Mouse (Mus musculus): ENCODE measurements around the gene Tbc1d24.

Tbc1d24 gene

GRCm38 (mm10) chr17:24205284-24205888 lies at the start of gene Tbc1d24:
Tbc1d24 (minus strand) TSS chr17:24205562.
- in situ Hi-C loops (cut with MboI; ENCODE audit: unreplicated experiment in 2 of 2), result no loop called here

- in situ Hi-C loops (cut with MboI; ENCODE audit: unreplicated experiment in 2 of 2), result loop anchor here in 1 of 2 experiments (5.0 kb wide), 1 partner anchor 80 kb away; no protein-coding TSS in a partner anchor
These were observed 47.0 kb upstream of the Tbc1d24 start for GRCm38 (mm10) chr17:24252329-24252728.

- in situ Hi-C loops (cut with MboI; ENCODE audit: unreplicated experiment in 2 of 2), result loop anchor here in 1 of 2 experiments (5.0 kb wide), 1 partner anchor 79 kb away; no protein-coding TSS in a partner anchor
These were observed 46.1 kb upstream of the Tbc1d24 start, which contains the start of gene Ccnf for GRCm38 (mm10) chr17:24251320-24252069. Ccnf (minus strand) TSS chr17:24251484.

- in situ Hi-C loops (cut with MboI; ENCODE audit: unreplicated experiment in 2 of 2), result loop anchor here in 1 of 2 experiments (5.0 kb wide), 1 partner anchor 79 kb away; no protein-coding TSS in a partner anchor
These were observed 45.6 kb upstream of the Tbc1d24 start for GRCm38 (mm10) chr17:24250988-24251319.

- in situ Hi-C loops (cut with MboI; ENCODE audit: unreplicated experiment in 2 of 2), result no loop called here
These were observed 43.3 kb upstream of the Tbc1d24 start for GRCm38 (mm10) chr17:24248641-24249040.

GRCm38 (mm10) chr17:24244061-24244460 lies 38.7 kb upstream of the Tbc1d24 start:
- in situ Hi-C loops (cut with MboI; ENCODE audit: unreplicated experiment in 2 of 2), result loop anchor here in 1 of 2 experiments (5.0 kb wide), 1 partner anchor 72 kb away; no protein-coding TSS in a partner anchor

GRCm38 (mm10) chr17:24243311-24243969 lies 38.1 kb upstream of the Tbc1d24 start:
- in situ Hi-C loops (cut with MboI; ENCODE audit: unreplicated experiment in 2 of 2), result loop anchor here in 1 of 2 experiments (5.0 kb wide), 1 partner anchor 71 kb away; no protein-coding TSS in a partner anchor

GRCm38 (mm10) chr17:24236921-24237320 lies 31.6 kb upstream of the Tbc1d24 start:
- in situ Hi-C loops (cut with MboI; ENCODE audit: unreplicated experiment in 2 of 2), result no loop called here

GRCm38 (mm10) chr17:24236479-24236878 lies 31.1 kb upstream of the Tbc1d24 start:
- in situ Hi-C loops (cut with MboI; ENCODE audit: unreplicated experiment in 2 of 2), result no loop called here

GRCm38 (mm10) chr17:24227941-24228340 lies 22.6 kb upstream of the Tbc1d24 start:
- in situ Hi-C loops (cut with MboI; ENCODE audit: unreplicated experiment in 2 of 2), result no loop called here

- in situ Hi-C loops (cut with MboI; ENCODE audit: unreplicated experiment in 2 of 2), result no loop called here
These were observed 21.4 kb upstream of the Tbc1d24 start for GRCm38 (mm10) chr17:24226721-24227120.

GRCm38 (mm10) chr17:24225851-24226250 lies 20.5 kb upstream of the Tbc1d24 start:
- in situ Hi-C loops (cut with MboI; ENCODE audit: unreplicated experiment in 2 of 2), result no loop called here

GRCm38 (mm10) chr17:24224741-24225140 lies 19.4 kb upstream of the Tbc1d24 start:
- in situ Hi-C loops (cut with MboI; ENCODE audit: unreplicated experiment in 2 of 2), result no loop called here

- in situ Hi-C loops (cut with MboI; ENCODE audit: unreplicated experiment in 2 of 2), result no loop called here
These were observed 18.2 kb upstream of the Tbc1d24 start for GRCm38 (mm10) chr17:24223513-24223912.

- in situ Hi-C loops (cut with MboI; ENCODE audit: unreplicated experiment in 2 of 2), result no loop called here
These were observed 17.3 kb upstream of the Tbc1d24 start for GRCm38 (mm10) chr17:24222653-24223052.

GRCm38 (mm10) chr17:24220435-24221411 lies 15.4 kb upstream of the Tbc1d24 start, which contains the start of gene Tedc2:
Tedc2 (minus strand) TSS chr17:24220851.
- in situ Hi-C loops (cut with MboI; ENCODE audit: unreplicated experiment in 2 of 2), result no loop called here

GRCm38 (mm10) chr17:24216836-24217235 lies 11.5 kb upstream of the Tbc1d24 start:
- in situ Hi-C loops (cut with MboI; ENCODE audit: unreplicated experiment in 2 of 2), result no loop called here

GRCm38 (mm10) chr17:24213186-24213585 lies 7.8 kb upstream of the Tbc1d24 start:
- in situ Hi-C loops (cut with MboI; ENCODE audit: unreplicated experiment in 2 of 2), result no loop called here

- in situ Hi-C loops (cut with MboI; ENCODE audit: unreplicated experiment in 2 of 2), result no loop called here
These were observed 7.2 kb upstream of the Tbc1d24 start for GRCm38 (mm10) chr17:24212441-24213018.
